Mouse (Mus musculus) heart, postnatal 0 days (tissue): ENCODE measurements around the gene Cct3.

Source experiments
- CTCF ChIP-seq: IDR thresholded peaks from 2 replicates; pipeline ENCODE4 v1.5.1; 2016; ENCODE audit warnings: antibody characterized with exemption, control low read depth, low read depth
- EP300 ChIP-seq: IDR thresholded peaks from 2 replicates; pipeline ENCODE4 v1.6.1; 2016; ENCODE audit warnings: antibody characterized with exemption, low read depth

GRCm38 (mm10) chr3:88299172-88299571, 2.3 kb downstream of the Cct3 start:
- TF ChIP-seq CTCF (no peak), EP300 (no peak)
